Mouse (Mus musculus) olfactory bulb, adult 2 months (tissue): ENCODE measurements around the gene Palm3.

Source experiments
- CTCF ChIP-seq: fragments of 200-500 bp; IDR thresholded peaks from 2 replicates; pipeline ENCODE4 v1.5.1; 2012; ENCODE audit warnings: low read depth, mild to moderate bottlenecking, low read length, moderate library complexity; ENCODE audit not compliant: insufficient read depth
- POLR2A ChIP-seq: fragments of 200-500 bp; IDR thresholded peaks from 2 replicates; pipeline ENCODE4 v1.6.1; 2012; ENCODE audit warnings: mild to moderate bottlenecking, low read depth, low read length, moderate library complexity; ENCODE audit not compliant: insufficient read depth

DNA sequence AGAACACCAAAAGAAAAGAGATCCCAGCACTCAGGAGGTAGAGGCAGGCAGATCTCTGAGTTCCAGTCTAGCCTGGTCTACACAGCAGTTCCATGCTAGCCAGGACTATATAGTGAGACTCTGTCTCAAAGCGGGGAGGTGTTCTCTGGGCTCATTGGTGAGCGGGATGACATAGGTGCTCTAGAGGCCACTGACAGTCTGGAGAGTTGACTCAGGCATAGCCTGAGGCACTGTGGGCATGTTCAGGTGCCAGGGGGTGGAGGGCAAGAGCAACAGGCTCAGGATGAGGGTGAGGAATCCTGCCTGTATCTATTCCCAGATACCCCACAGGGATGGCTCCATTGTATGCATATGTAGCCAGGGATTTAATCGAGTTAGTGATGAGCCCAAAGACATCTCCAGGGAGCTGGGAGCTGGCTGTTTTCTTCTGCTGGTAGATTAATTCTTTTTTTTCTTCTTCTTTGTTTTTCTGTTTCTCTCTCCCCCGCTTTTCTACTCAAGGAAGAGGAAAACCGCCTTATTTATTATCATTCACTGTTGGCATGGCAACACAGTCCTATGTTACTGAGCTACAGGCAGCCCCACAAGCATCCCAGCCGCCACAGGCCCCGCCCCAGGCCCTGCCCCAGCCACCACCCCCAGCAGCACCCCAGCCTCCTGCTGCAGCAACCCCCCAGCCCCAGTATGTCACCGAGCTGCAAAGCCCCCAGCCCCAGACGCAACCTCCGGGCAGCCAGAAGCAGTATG lies 52.1 kb downstream of the Palm3 start:
- TF ChIP-seq CTCF (no peak), POLR2A (no peak)
